Mouse (Mus musculus) intestine, embryonic 16.5 days (tissue): ENCODE results near the gene Tsen34. TPM values are rescaled to one million over a fixed set of nuclear protein-coding genes. Genes with fewer than 3 reads are reported as not detected.

Source experiments
- microRNA-seq: library from miRNA; unstranded; fragments of <30 nt; microRNA quantifications from one replicate; pipeline ENCODE4, GENCODE M21; 2016
- polyA plus RNA-seq: library from polyadenylated mRNA; unstranded; fragments of >200 nt; fragmentation: Nextera tagmentation; extraction: Ambion mirVana; gene quantifications from 2 replicates; pipeline ENCODE4 v1.2.1, GENCODE M21; 2015

Gene Tsen34
- polyA plus RNA-seq, 1 experiment from 2014 or later, result 208 TPM

Small RNAs within 50 kb of the gene (microRNA-seq; reads per million reads assigned to microRNA genes)
- gene Mir3572, result 1.6 reads per million

Other genes starting within 250 kb of the Tsen34 start
- gene Tarm1, start 190.2 kb upstream of the Tsen34 start, polyA plus RNA-seq, result 0.09 TPM in 1 of 2 replicates, not detected in the other
- 0.07 TPM in 1 of 2 replicates, not detected in the other for gene Oscar, start 76.7 kb upstream of the Tsen34 start, polyA plus RNA-seq
- gene Ndufa3, start 75.5 kb upstream of the Tsen34 start, polyA plus RNA-seq, result 531 and 551 TPM in 2 replicates
- gene Tfpt, start 62.9 kb upstream of the Tsen34 start, polyA plus RNA-seq, result 15.5 and 18.0 TPM in 2 replicates
- gene Prpf31, start 62.9 kb upstream of the Tsen34 start, polyA plus RNA-seq, result 70.6 and 81.1 TPM in 2 replicates
- gene Cnot3, start 47.6 kb upstream of the Tsen34 start, polyA plus RNA-seq, result 43.2 and 46.1 TPM in 2 replicates
- 16.8 and 17.3 TPM in 2 replicates for gene Leng1, start 27.0 kb upstream of the Tsen34 start, polyA plus RNA-seq
- 104 and 110 TPM in 2 replicates for gene Tmc4, start 15.3 kb upstream of the Tsen34 start, polyA plus RNA-seq
- 54.8 and 60.7 TPM in 2 replicates for gene Mboat7, start 660 bp downstream of the Tsen34 start, polyA plus RNA-seq
- 1,268 and 1,365 TPM in 2 replicates for gene Rps9, start 11.1 kb downstream of the Tsen34 start, polyA plus RNA-seq
- 0.94 and 1.1 TPM in 2 replicates for gene Pirb, start 27.5 kb downstream of the Tsen34 start, polyA plus RNA-seq
- gene Gm15448, start 132.8 kb downstream of the Tsen34 start, polyA plus RNA-seq, result 0.07 TPM in 1 of 2 replicates, not detected in the other
- gene Pira2, start 152.2 kb downstream of the Tsen34 start, polyA plus RNA-seq, result 0.32 and 0.39 TPM in 2 replicates
- 0.10 and 0.17 TPM in 2 replicates for gene Gm14548, start 205.3 kb downstream of the Tsen34 start, polyA plus RNA-seq
- 0.24 and 0.34 TPM in 2 replicates for gene Lilra6, start 222.6 kb downstream of the Tsen34 start, polyA plus RNA-seq